Mouse (Mus musculus): ENCODE measurements at regions not wholly inside any gene's neighbourhood (a gene's known extent, or its start where the extent isn't known, plus 50 kb on each side); places are given as distances from the start of the nearest gene placed in this dataset.

GRCm38 (mm10) chr1:27642118-27642517 lies 954.9 kb upstream of the 4931408C20Rik start:
- no peak for DNase-seq

GRCm38 (mm10) chr1:27629101-27629500 lies 941.8 kb upstream of the 4931408C20Rik start:
- no peak for DNase-seq

GRCm38 (mm10) chr1:27616250-27616649 lies 929.0 kb upstream of the 4931408C20Rik start:
- no peak for DNase-seq

GRCm38 (mm10) chr1:27608606-27609005 lies 921.3 kb upstream of the 4931408C20Rik start:
- peak; percentile 7 for DNase-seq

- no peak for DNase-seq
These were observed 891.5 kb upstream of the 4931408C20Rik start for GRCm38 (mm10) chr1:27578776-27579175.

- DNase-seq: no peak
These were observed 872.2 kb upstream of the 4931408C20Rik start for GRCm38 (mm10) chr1:27559426-27559825.

GRCm38 (mm10) chr1:27510787-27511395 lies 823.6 kb upstream of the 4931408C20Rik start:
- no peak for DNase-seq

GRCm38 (mm10) chr1:27503807-27504206 lies 816.5 kb upstream of the 4931408C20Rik start:
- DNase-seq: no peak

- DNase-seq: no peak
These were observed 791.7 kb upstream of the 4931408C20Rik start for GRCm38 (mm10) chr1:27478991-27479390.

- DNase-seq: no peak
These were observed 758.8 kb upstream of the 4931408C20Rik start for GRCm38 (mm10) chr1:27446069-27446468.
